Mouse (Mus musculus): ENCODE data around the gene Rexo4. TPM values are rescaled to one million over a fixed set of nuclear protein-coding genes. Genes with fewer than 3 reads are reported as not detected.

Rexo4 gene
- total RNA-seq, 1 experiment, result 56.7 TPM

DNA sequence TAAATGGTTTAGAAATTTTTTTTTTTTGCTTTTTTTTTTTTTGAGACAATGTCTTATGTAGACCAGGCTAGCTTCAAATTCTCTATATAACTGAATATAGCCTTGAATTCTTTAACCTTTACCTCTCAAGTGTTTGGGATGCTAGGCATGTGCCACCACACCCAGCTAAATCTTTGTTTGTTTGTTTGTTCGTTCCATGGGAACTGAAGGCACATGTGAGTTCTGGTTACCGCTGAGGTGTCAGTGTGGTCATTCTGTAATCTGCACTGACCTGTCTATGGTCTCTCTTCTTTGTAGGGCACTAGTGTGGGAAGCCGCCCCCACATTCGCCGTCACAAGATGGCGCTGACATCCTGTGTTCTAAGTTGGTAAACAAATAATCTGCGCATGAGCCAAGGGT, 33.8 kb upstream of the Rexo4 start:
- Histone ChIP-seq H3K27ac (ENCODE audit: insufficient read depth, low read depth, low read length, poor library complexity, severe bottlenecking) (no peak overlapping the region), H3K9ac (ENCODE audit: insufficient read depth, low read depth, low read length, poor library complexity, severe bottlenecking) (no peak overlapping the region), H3K36me3 (ENCODE audit: control insufficient read depth, insufficient read depth, low read length, poor library complexity, severe bottlenecking) (no peaks in the 10 kb centered on the region), H3K9me3 (ENCODE audit: control insufficient read depth, insufficient read depth, low read depth, low read length) (no peaks in the 10 kb centered on the region), H3K4me1 (ENCODE audit: control insufficient read depth in 2 of 2, insufficient read depth in 2 of 2, low read length in 2 of 2, poor library complexity in 1 of 2) (no peaks in the 10 kb centered on the region), H3K4me3 (ENCODE audit: insufficient read depth in 1 of 2, low read depth in 1 of 2, low read length in 2 of 2, poor library complexity in 1 of 2, severe bottlenecking in 1 of 2) (no peak overlapping the region)
- DNase-seq (ENCODE audit: low read depth, low spot score), result no peak
- in situ Hi-C loops (cut with MboI; ENCODE audit: low sequenced_read_pairs in 2 of 2, unreplicated experiment in 2 of 2), result no loop called here
- no peak for TF ChIP-seq MAFK (IDR thresholded peaks at IDR 0.05; ENCODE audit: insufficient read depth, low read depth, low read length)
- no peak for TF ChIP-seq HCFC1 (IDR thresholded peaks at IDR 0.05; ENCODE audit: borderline replicate concordance, insufficient read depth, low read length)
- TF ChIP-seq ZNF384 (IDR thresholded peaks at IDR 0.05; ENCODE audit: low read depth, low read length), result no peak
- no peak for TF ChIP-seq ZC3H11A (IDR thresholded peaks at IDR 0.05; ENCODE audit: borderline replicate concordance, low read depth, low read length)
- no peak for TF ChIP-seq CHD2 (IDR thresholded peaks at IDR 0.05; ENCODE audit: low read depth, low read length)

DNA sequence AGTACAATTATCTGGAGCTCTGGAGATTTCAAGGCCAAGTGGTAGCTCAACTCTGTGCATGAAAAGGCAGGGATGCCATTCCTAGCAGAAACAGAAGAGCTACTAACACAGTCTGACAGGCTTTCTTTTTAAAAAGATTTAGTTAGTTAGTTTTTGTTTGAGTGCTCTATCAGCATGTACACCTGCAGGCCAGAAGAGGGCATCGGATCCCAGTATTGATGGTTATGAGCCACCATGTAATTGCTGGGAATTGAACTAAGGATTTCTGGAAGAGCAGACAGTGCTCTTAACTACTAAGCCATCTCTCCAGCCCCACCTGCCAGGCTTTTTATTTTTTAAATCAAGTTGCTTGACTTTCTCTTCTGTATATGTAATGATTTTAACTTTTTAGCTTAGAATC, 33.3 kb upstream of the Rexo4 start:
- no peak overlapping the region for H3K4me3 ChIP-seq (ENCODE audit: insufficient read depth in 1 of 2, low read depth in 1 of 2, low read length in 2 of 2, poor library complexity in 1 of 2, severe bottlenecking in 1 of 2)
- TF ChIP-seq ZNF384 (IDR thresholded peaks at IDR 0.05; ENCODE audit: low read depth, low read length) (no peak), MAFK (IDR thresholded peaks at IDR 0.05; ENCODE audit: insufficient read depth, low read depth, low read length) (no peak), HCFC1 (IDR thresholded peaks at IDR 0.05; ENCODE audit: borderline replicate concordance, insufficient read depth, low read length) (no peak), CHD2 (IDR thresholded peaks at IDR 0.05; ENCODE audit: low read depth, low read length) (no peak), ZC3H11A (IDR thresholded peaks at IDR 0.05; ENCODE audit: borderline replicate concordance, low read depth, low read length) (no peak)
- H3K27ac ChIP-seq (ENCODE audit: insufficient read depth, low read depth, low read length, poor library complexity, severe bottlenecking), result no peak overlapping the region
- no peaks in the 10 kb centered on the region for H3K36me3 ChIP-seq (ENCODE audit: control insufficient read depth, insufficient read depth, low read length, poor library complexity, severe bottlenecking)
- in situ Hi-C loops (cut with MboI; ENCODE audit: low sequenced_read_pairs in 2 of 2, unreplicated experiment in 2 of 2), result no loop called here
- no peaks in the 10 kb centered on the region for H3K9me3 ChIP-seq (ENCODE audit: control insufficient read depth, insufficient read depth, low read depth, low read length)
- H3K4me1 ChIP-seq (ENCODE audit: control insufficient read depth in 2 of 2, insufficient read depth in 2 of 2, low read length in 2 of 2, poor library complexity in 1 of 2), result no peaks in the 10 kb centered on the region
- no peak for DNase-seq (ENCODE audit: low read depth, low spot score)
- no peak overlapping the region for H3K9ac ChIP-seq (ENCODE audit: insufficient read depth, low read depth, low read length, poor library complexity, severe bottlenecking)

DNA sequence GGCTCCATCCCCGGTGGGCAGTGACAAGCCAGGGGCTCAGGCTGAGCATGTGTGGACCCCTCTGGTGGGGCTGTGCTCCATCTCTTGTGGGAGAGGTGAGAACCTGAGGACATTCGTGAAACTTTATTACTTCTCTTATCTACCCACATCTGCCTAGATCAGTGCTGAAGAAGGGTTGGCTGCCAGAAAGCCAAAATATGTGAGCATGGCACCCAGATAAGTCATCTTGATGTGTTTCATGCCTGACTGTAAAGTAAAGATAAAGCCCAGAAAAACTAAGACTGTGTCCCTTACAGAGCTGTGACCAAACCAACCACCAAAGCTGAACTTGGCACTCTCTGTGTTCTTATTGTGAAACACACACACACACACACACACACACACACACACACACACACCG, 29.8 kb upstream of the Rexo4 start:
- DNase-seq (ENCODE audit: low read depth, low spot score), result no peak
- in situ Hi-C loops (cut with MboI; ENCODE audit: low sequenced_read_pairs in 2 of 2, unreplicated experiment in 2 of 2), result no loop called here
- Histone ChIP-seq H3K4me3 (ENCODE audit: insufficient read depth in 1 of 2, low read depth in 1 of 2, low read length in 2 of 2, poor library complexity in 1 of 2, severe bottlenecking in 1 of 2) (no peak overlapping the region), H3K9ac (ENCODE audit: insufficient read depth, low read depth, low read length, poor library complexity, severe bottlenecking) (no peak overlapping the region), H3K27ac (ENCODE audit: insufficient read depth, low read depth, low read length, poor library complexity, severe bottlenecking) (no peak overlapping the region), H3K9me3 (ENCODE audit: control insufficient read depth, insufficient read depth, low read depth, low read length) (no peaks in the 10 kb centered on the region), H3K36me3 (ENCODE audit: control insufficient read depth, insufficient read depth, low read length, poor library complexity, severe bottlenecking) (no peaks in the 10 kb centered on the region), H3K4me1 (ENCODE audit: control insufficient read depth in 2 of 2, insufficient read depth in 2 of 2, low read length in 2 of 2, poor library complexity in 1 of 2) (no peaks in the 10 kb centered on the region)
- no peak for TF ChIP-seq ZC3H11A (IDR thresholded peaks at IDR 0.05; ENCODE audit: borderline replicate concordance, low read depth, low read length)
- no peak for TF ChIP-seq HCFC1 (IDR thresholded peaks at IDR 0.05; ENCODE audit: borderline replicate concordance, insufficient read depth, low read length)
- no peak for TF ChIP-seq ZNF384 (IDR thresholded peaks at IDR 0.05; ENCODE audit: low read depth, low read length)

DNA sequence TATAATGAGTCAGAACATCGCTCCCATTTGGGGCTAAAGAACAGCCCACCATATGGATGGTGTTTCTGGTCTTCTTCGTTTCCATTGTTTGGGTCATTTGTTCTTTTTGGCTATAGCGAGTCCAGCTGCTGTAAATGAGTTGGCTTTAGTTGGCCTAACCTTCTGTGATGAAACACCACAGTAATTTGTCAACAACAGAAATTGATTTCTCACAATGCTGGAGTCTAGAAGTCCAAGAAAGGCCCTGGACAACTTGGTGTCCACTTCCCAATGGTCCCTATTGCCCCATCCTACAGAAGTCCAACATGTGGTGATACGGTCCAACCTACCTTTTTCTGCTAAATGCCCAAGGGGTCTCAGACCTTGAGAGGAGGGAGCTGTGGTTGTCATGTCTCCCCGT, 20.5 kb upstream of the Rexo4 start:
- no peak overlapping the region for H3K9ac ChIP-seq (ENCODE audit: insufficient read depth, low read depth, low read length, poor library complexity, severe bottlenecking)
- no peak overlapping the region for H3K27ac ChIP-seq (ENCODE audit: insufficient read depth, low read depth, low read length, poor library complexity, severe bottlenecking)
- peaks cover 0 to 5% of the 10 kb centered on the region in 2 experiments; a peak in 1 of 4 replicates for H3K4me1 ChIP-seq (ENCODE audit: control insufficient read depth in 2 of 2, insufficient read depth in 2 of 2, low read length in 2 of 2, poor library complexity in 1 of 2)
- no peak for TF ChIP-seq HCFC1 (IDR thresholded peaks at IDR 0.05; ENCODE audit: borderline replicate concordance, insufficient read depth, low read length)
- TF ChIP-seq ZNF384 (IDR thresholded peaks at IDR 0.05; ENCODE audit: low read depth, low read length), result no peak
- TF ChIP-seq ZC3H11A (IDR thresholded peaks at IDR 0.05; ENCODE audit: borderline replicate concordance, low read depth, low read length), result no peak
- in situ Hi-C loops (cut with MboI; ENCODE audit: low sequenced_read_pairs in 2 of 2, unreplicated experiment in 2 of 2), result no loop called here
- H3K4me3 ChIP-seq (ENCODE audit: insufficient read depth in 1 of 2, low read depth in 1 of 2, low read length in 2 of 2, poor library complexity in 1 of 2, severe bottlenecking in 1 of 2), result no peak overlapping the region
- no peaks in the 10 kb centered on the region for H3K9me3 ChIP-seq (ENCODE audit: control insufficient read depth, insufficient read depth, low read depth, low read length)
- DNase-seq (ENCODE audit: low read depth, low spot score), result no peak
- H3K36me3 ChIP-seq (ENCODE audit: control insufficient read depth, insufficient read depth, low read length, poor library complexity, severe bottlenecking), result no peaks in the 10 kb centered on the region

DNA sequence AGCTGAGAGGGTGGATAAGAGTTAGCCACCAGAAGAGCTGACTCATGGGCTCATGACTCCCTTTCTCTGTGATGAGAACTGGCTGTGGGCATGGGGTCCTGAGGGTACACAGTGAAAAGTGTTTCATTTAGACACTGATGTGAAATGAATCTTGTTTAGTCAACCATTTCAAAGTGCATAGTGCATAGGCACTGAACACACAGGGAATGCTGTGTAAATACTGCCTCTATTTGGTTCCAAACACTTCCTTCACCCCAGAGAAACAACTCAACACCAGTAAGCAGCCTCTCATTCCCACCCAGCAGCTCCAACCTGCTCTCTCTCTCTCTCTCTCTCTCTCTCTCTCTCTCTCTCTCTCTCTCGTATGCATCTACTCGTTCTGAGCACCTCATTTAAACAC, 20.0 kb upstream of the Rexo4 start:
- Histone ChIP-seq H3K27ac (ENCODE audit: insufficient read depth, low read depth, low read length, poor library complexity, severe bottlenecking) (no peak overlapping the region), H3K9ac (ENCODE audit: insufficient read depth, low read depth, low read length, poor library complexity, severe bottlenecking) (no peak overlapping the region), H3K36me3 (ENCODE audit: control insufficient read depth, insufficient read depth, low read length, poor library complexity, severe bottlenecking) (no peaks in the 10 kb centered on the region), H3K4me3 (ENCODE audit: insufficient read depth in 1 of 2, low read depth in 1 of 2, low read length in 2 of 2, poor library complexity in 1 of 2, severe bottlenecking in 1 of 2) (no peak overlapping the region), H3K9me3 (ENCODE audit: control insufficient read depth, insufficient read depth, low read depth, low read length) (no peaks in the 10 kb centered on the region), H3K4me1 (ENCODE audit: control insufficient read depth in 2 of 2, insufficient read depth in 2 of 2, low read length in 2 of 2, poor library complexity in 1 of 2) (peaks cover 0 to 5% of the 10 kb centered on the region in 2 experiments; a peak in 1 of 4 replicates)
- TF ChIP-seq CHD2 (IDR thresholded peaks at IDR 0.05; ENCODE audit: low read depth, low read length) (no peak), HCFC1 (IDR thresholded peaks at IDR 0.05; ENCODE audit: borderline replicate concordance, insufficient read depth, low read length) (no peak), ZC3H11A (IDR thresholded peaks at IDR 0.05; ENCODE audit: borderline replicate concordance, low read depth, low read length) (no peak), ZNF384 (IDR thresholded peaks at IDR 0.05; ENCODE audit: low read depth, low read length) (no peak), MAFK (IDR thresholded peaks at IDR 0.05; ENCODE audit: insufficient read depth, low read depth, low read length) (no peak)
- in situ Hi-C loops (cut with MboI; ENCODE audit: low sequenced_read_pairs in 2 of 2, unreplicated experiment in 2 of 2), result no loop called here
- no peak for DNase-seq (ENCODE audit: low read depth, low spot score)
